Mouse (Mus musculus) lung, postnatal 0 days (tissue): ENCODE measurements around the gene Cdc14a. TPM values are rescaled to one million over a fixed set of nuclear protein-coding genes. Genes with fewer than 3 reads are reported as not detected.

Experiments used
- ATAC-seq: fragments of 200-750 bp; cut with Nextera tagmentation; 2 replicates; pipeline ENCODE4 v1.8.0; 2017; ENCODE audit warnings: moderate library complexity
- DNase-seq: peaks from one replicate; pipeline ENCODE4 v3.0.0-alpha.2; 2016; ENCODE audit warnings: low spot score
- H3K27ac ChIP-seq: fragments of 300-500 bp; sonication (generic); 2 replicates; pipeline ENCODE4 v1.5.1; 2014; ENCODE audit warnings: antibody characterized with exemption, mild to moderate bottlenecking, low read length, mixed read lengths
- H3K27me3 ChIP-seq: fragments of 300-500 bp; sonication (generic); replicated peaks from 2 replicates; pipeline ENCODE4 v1.6.1; 2014; ENCODE audit warnings: low read length, mixed read lengths; ENCODE audit not compliant: insufficient read depth
- H3K36me3 ChIP-seq: fragments of 300-500 bp; sonication (generic); 2 replicates; pipeline ENCODE4 v1.6.1; 2014; ENCODE audit warnings: low read length, mixed read lengths; ENCODE audit not compliant: insufficient read depth
- H3K4me1 ChIP-seq: fragments of 300-500 bp; sonication (generic); 2 replicates; pipeline ENCODE4 v1.6.1; 2014; ENCODE audit warnings: antibody characterized with exemption, low read depth, low read length, mixed read lengths; ENCODE audit not compliant: insufficient read depth
- H3K4me2 ChIP-seq: fragments of 300-500 bp; sonication (generic); replicated peaks from 2 replicates; pipeline ENCODE4 v1.6.1; 2014; ENCODE audit warnings: low read depth, mild to moderate bottlenecking, low read length, moderate library complexity, mixed read lengths
- H3K4me3 ChIP-seq: fragments of 300-500 bp; sonication (generic); 2 replicates; pipeline ENCODE4 v1.5.1; 2014; ENCODE audit warnings: low read depth, low read length
- H3K9ac ChIP-seq: fragments of 300-500 bp; sonication (generic); replicated peaks from 2 replicates; pipeline ENCODE4 v1.6.1; 2014; ENCODE audit warnings: low read depth, mild to moderate bottlenecking
- H3K9me3 ChIP-seq: fragments of 300-500 bp; sonication (generic); 2 replicates; pipeline ENCODE4 v1.6.1; 2016; ENCODE audit warnings: low read length, mixed read lengths
- CTCF ChIP-seq: IDR thresholded peaks from 2 replicates; pipeline ENCODE4 v1.5.1; 2016; ENCODE audit warnings: antibody characterized with exemption, mild to moderate bottlenecking
- EP300 ChIP-seq: IDR thresholded peaks from 2 replicates; pipeline ENCODE4 v1.6.1; 2016; ENCODE audit warnings: antibody characterized with exemption, mild to moderate bottlenecking, control low read depth
- whole genome bisulfite sequencing: fragments of 180-500 bp; shearing (Covaris S2); extraction: QIAGEN DNeasy Blood & Tissue Kit; methylation state at CpG from one replicate; pipeline ENCODE4 v1.1.7; 2014; 5-methylcytosine and 5-hydroxymethylcytosine counted together
- polyA plus RNA-seq: library from polyadenylated mRNA; unstranded; fragments of >200 nt; fragmentation: Nextera tagmentation; extraction: Ambion mirVana; gene quantifications from 2 replicates; pipeline ENCODE4 v1.2.1, GENCODE M21; 2015

Gene Cdc14a
- polyA plus RNA-seq, 1 experiment from 2014 or later: 8.2 TPM

- Histone ChIP-seq H3K4me2 (no peak overlapping the region), H3K36me3 (no peaks in the 10 kb centered on the region), H3K9ac (no peak overlapping the region), H3K4me1 (no peaks in the 10 kb centered on the region), H3K27me3 (no peaks in the 10 kb centered on the region), H3K4me3 (no peak overlapping the region), H3K9me3 (no peaks in the 10 kb centered on the region), H3K27ac (no peak overlapping the region)
- no peak for ATAC-seq
- WGBS: 56% methylated on average over 6 of the region's 6 CpGs
- no peak for DNase-seq
- TF ChIP-seq EP300 (no peak), CTCF (no peak)
Observed at GRCm38 (mm10) chr3:116397341-116397740, 26.5 kb downstream of the Cdc14a start.

DNA sequence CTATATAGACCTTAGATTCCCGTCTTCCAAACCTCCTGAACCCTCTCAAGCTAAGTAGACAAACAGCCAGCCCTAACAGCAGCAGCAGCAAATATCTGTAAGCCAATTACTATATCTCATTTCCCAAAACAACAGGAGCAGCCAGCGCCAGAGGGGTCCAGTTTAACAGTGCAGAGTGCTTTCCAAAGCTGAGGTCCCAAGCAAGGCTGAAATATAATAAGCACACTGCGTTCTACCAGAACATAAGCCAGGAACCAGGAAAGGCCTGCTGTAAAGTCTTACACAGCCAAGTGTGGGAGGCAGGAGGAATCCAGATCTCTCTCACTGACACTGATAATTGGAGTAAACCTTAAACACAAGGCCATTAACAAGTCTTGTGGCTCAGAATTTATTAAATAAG lies 27.3 kb downstream of the Cdc14a start:
- DNase-seq (no peak), ATAC-seq (no peak)
- no peaks in the 10 kb centered on the region for H3K9me3 ChIP-seq
- 86% methylated on average over 3 of the region's 3 CpGs for WGBS
- H3K4me1 ChIP-seq: no peaks in the 10 kb centered on the region
- no peak overlapping the region for H3K27ac ChIP-seq
- H3K36me3 ChIP-seq: no peaks in the 10 kb centered on the region
- no peaks in the 10 kb centered on the region for H3K27me3 ChIP-seq
- H3K4me3 ChIP-seq: no peak overlapping the region
- no peak overlapping the region for H3K9ac ChIP-seq
- TF ChIP-seq CTCF: no peak
- no peak for TF ChIP-seq EP300
- H3K4me2 ChIP-seq: no peak overlapping the region

DNA sequence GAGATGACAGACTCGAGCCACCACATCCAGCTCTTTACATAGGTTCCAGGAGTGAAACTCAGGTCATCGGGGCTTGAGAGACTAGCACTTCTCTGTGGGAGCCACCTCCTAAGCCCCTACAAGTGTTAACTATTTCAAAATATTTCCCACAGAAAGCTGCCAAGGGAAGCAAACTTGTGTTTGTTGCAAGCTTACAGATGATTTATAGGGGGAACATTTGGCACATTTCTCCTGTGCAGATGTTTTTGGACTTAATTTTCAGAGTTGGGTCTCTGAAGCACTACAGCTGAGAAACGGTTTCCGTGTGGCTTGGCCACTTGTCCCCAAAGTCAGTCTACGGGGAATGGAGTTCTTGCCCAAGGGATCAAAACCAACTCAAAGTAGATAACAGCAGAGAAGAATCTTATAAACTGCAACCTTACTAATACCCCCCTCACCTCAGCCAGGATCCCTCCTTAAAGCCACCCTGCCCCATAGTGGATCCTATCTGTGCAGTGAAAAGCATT lies 28.9 kb downstream of the Cdc14a start:
- Histone ChIP-seq H3K36me3 (no peaks in the 10 kb centered on the region), H3K4me2 (no peak overlapping the region), H3K9me3 (no peaks in the 10 kb centered on the region), H3K4me3 (no peak overlapping the region), H3K27me3 (no peaks in the 10 kb centered on the region), H3K4me1 (no peaks in the 10 kb centered on the region), H3K9ac (no peak overlapping the region), H3K27ac (no peak overlapping the region)
- DNase-seq (peak; percentile 15), ATAC-seq (no peak)
- 54% methylated on average over 5 of the region's 5 CpGs for WGBS
- no peak for TF ChIP-seq EP300
- no peak for TF ChIP-seq CTCF

DNA sequence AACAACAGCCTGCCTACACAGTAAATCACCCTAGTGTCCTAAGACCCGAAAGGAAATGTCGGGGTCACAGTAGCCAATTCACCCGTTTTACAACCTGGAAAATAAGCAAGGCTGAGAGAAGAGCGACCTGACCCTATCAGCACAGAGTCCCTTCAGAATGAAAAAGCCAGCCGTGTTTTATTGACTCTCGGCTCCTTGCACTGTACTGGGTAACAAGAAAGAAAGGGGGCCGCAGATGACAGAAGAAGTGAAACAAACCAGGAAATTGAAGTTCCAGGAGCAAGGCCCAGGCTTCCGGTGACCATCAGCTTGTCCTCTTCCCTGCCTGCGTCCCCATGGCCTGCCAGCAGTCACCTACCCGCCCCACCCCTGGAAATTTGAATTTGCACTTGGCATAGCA lies 32.4 kb downstream of the Cdc14a start:
- no peak overlapping the region for H3K9ac ChIP-seq
- H3K27me3 ChIP-seq: no peaks in the 10 kb centered on the region
- H3K36me3 ChIP-seq: no peaks in the 10 kb centered on the region
- no peaks in the 10 kb centered on the region for H3K9me3 ChIP-seq
- whole genome bisulfite sequencing: 78% methylated on average over 10 of the region's 10 CpGs
- ATAC-seq (no peak), DNase-seq (no peak)
- H3K27ac ChIP-seq: no peak overlapping the region
- H3K4me3 ChIP-seq: no peak overlapping the region
- H3K4me2 ChIP-seq: no peak overlapping the region
- TF ChIP-seq EP300 (no peak), CTCF (no peak)
- no peaks in the 10 kb centered on the region for H3K4me1 ChIP-seq

GRCm38 (mm10) chr3:116389500-116390470 lies 34.0 kb downstream of the Cdc14a start:
- 86% methylated on average over 14 of the region's 14 CpGs for WGBS

DNA sequence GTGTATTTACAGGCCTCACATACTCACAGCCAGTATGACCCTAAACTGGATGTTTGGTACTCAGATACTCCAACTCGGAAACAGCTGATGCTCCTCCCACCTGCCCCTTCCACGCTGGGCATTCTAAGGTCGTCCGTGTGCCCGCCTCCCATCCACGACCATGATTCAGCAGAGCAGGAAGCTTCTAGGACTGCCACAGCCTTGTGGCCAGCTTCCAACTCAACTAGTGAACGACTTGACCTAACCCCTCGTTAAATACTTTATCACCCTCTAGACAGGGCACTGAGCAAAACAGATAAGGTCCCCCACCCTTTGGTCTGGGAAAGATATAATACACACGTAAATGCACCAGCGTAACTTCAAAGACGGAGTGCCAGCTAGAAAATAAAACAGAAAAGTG lies 35.0 kb downstream of the Cdc14a start:
- Histone ChIP-seq H3K4me3 (no peak overlapping the region), H3K9ac (no peak overlapping the region), H3K4me2 (peak overlapping the region; percentile 36), H3K4me1 (no peaks in the 10 kb centered on the region), H3K9me3 (no peaks in the 10 kb centered on the region), H3K27ac (no peak overlapping the region), H3K27me3 (no peaks in the 10 kb centered on the region), H3K36me3 (no peaks in the 10 kb centered on the region)
- DNase-seq (peak; percentile 44), ATAC-seq (peak; percentile 60)
- WGBS: 26% methylated on average over 11 of the region's 11 CpGs
- TF ChIP-seq CTCF (no peak), EP300 (no peak)

More at GRCm38 (mm10) chr3:116389500-116390470, 34.0 kb downstream of the Cdc14a start:
- Histone ChIP-seq H3K27ac (no peak overlapping the region), H3K36me3 (no peaks in the 10 kb centered on the region), H3K4me1 (no peaks in the 10 kb centered on the region), H3K9ac (no peak overlapping the region), H3K9me3 (no peaks in the 10 kb centered on the region), H3K27me3 (no peaks in the 10 kb centered on the region), H3K4me2 (no peak overlapping the region), H3K4me3 (no peak overlapping the region)
- DNase-seq (no peak), ATAC-seq (no peak)
- TF ChIP-seq EP300 (no peak), CTCF (no peak)
